Mouse (Mus musculus) thymus, adult 2 months (tissue): Measurements from ENCODE around the gene Vmn1r207-ps. TPM values are rescaled to one million over a fixed set of nuclear protein-coding genes. Genes with fewer than 3 reads are reported as not detected.
"Not testable (repeated sequence)": the region's sequence is repeated elsewhere in the genome, so short reads cannot be mapped to it uniquely, and the experiment has no call there.

ENCODE experiments used
- DNase-seq: peaks from one replicate; pipeline ENCODE4 v3.0.0; 2021
- H3K27ac ChIP-seq: fragments of 200-500 bp; 2 replicates; pipeline ENCODE4 v1.5.1; 2012; ENCODE audit warnings: low read length, control low read depth; ENCODE audit not compliant: control insufficient read depth, insufficient read depth
- H3K27me3 ChIP-seq: fragments of 200-500 bp; 2 replicates; pipeline ENCODE4 v1.6.1; 2012; ENCODE audit warnings: mild to moderate bottlenecking, low read length, moderate library complexity, mixed read lengths; ENCODE audit not compliant: control insufficient read depth, insufficient read depth
- H3K36me3 ChIP-seq: fragments of 200-500 bp; 2 replicates; pipeline ENCODE4 v1.6.1; 2012; ENCODE audit warnings: mild to moderate bottlenecking, low read length, moderate library complexity; ENCODE audit not compliant: control insufficient read depth, insufficient read depth
- H3K4me1 ChIP-seq: fragments of 200-500 bp; replicated peaks from 2 replicates; pipeline ENCODE4 v1.6.1; 2012; ENCODE audit warnings: low read length; ENCODE audit not compliant: control insufficient read depth, insufficient read depth
- H3K4me3 ChIP-seq: fragments of 200-500 bp; 2 replicates; pipeline ENCODE4 v1.5.1; 2012; ENCODE audit warnings: mild to moderate bottlenecking, low read length, control low read depth, moderate library complexity; ENCODE audit not compliant: control insufficient read depth, insufficient read depth
- CTCF ChIP-seq: fragments of 200-500 bp; IDR thresholded peaks from 2 replicates; pipeline ENCODE4 v1.5.1; 2012; ENCODE audit warnings: mild to moderate bottlenecking, control low read depth, low read length, moderate library complexity, borderline replicate concordance; ENCODE audit not compliant: control insufficient read depth, poor library complexity, insufficient read depth; ENCODE audit errors: extremely low read depth
- POLR2A ChIP-seq: fragments of 200-500 bp; IDR thresholded peaks from 2 replicates; pipeline ENCODE4 v1.6.1; 2012; ENCODE audit warnings: mild to moderate bottlenecking, low read length, control low read depth, moderate library complexity; ENCODE audit not compliant: control insufficient read depth, poor library complexity, insufficient read depth; ENCODE audit errors: extremely low read depth
- WGBS: fragments of 180-500 bp; shearing (Covaris S2); methylation state at CpG from one replicate; pipeline ENCODE4 v1.1.7; 2018; 5-methylcytosine and 5-hydroxymethylcytosine counted together
- polyA plus RNA-seq: library from polyadenylated mRNA; depleted of rRNA; stranded (reverse); fragments of >200 nt; gene quantifications from 2 replicates; pipeline ENCODE4 v1.2.3, GENCODE M21; 2012; rRNA removed

Vmn1r207-ps gene
- polyA plus RNA-seq = not detected in 2 replicates

- H3K27ac ChIP-seq, H3K27me3 ChIP-seq, H3K36me3 ChIP-seq, H3K4me3 ChIP-seq, H3K4me1 ChIP-seq, DNase-seq: not testable (repeated sequence)
Observed at GRCm38 (mm10) chr13:22729529-22729928, at the start of gene Vmn1r207-ps. Gene Vmn1r207-ps (minus strand): TSS chr13:22729629.

- H3K27ac ChIP-seq, H3K27me3 ChIP-seq, DNase-seq, H3K4me3 ChIP-seq, H3K36me3 ChIP-seq, H3K4me1 ChIP-seq: not testable (repeated sequence)
- no CpG with 5 or more reads among the region's 7 CpGs for WGBS
Observed at GRCm38 (mm10) chr13:22777300-22777699, 47.9 kb upstream of the Vmn1r207-ps start, which contains the start of gene Vmn1r208. Gene Vmn1r208 (minus strand): TSS chr13:22777400.

DNA sequence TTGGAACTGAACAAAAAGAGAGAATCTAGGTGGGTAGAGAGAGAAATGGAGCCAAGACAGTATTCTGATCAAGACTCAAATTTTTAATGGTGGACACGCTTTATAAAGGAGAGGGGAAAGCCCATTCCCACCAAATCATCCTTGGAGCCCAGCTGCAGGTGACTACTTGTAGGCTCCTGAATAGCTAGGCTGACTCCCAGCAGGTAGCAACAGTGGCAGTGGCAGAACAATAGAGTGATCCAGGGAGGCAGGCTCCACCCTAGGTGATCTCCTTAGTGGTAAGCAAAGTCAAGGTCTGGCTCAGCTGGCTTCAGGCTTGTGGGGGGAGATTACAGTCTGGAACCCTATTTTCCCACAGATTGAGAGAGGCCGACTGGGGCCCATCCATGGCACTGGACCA lies 42.2 kb upstream of the Vmn1r207-ps start:
- H3K4me1 ChIP-seq, H3K4me3 ChIP-seq, H3K27me3 ChIP-seq, DNase-seq, H3K36me3 ChIP-seq, H3K27ac ChIP-seq: not testable (repeated sequence)
- WGBS = 88% methylated on average over 1 of the region's 2 CpGs

- Histone ChIP-seq H3K4me1 (no peaks in the 10 kb centered on the region), H3K4me3 (no peak overlapping the region), H3K36me3 (no peaks in the 10 kb centered on the region), H3K27me3 (no peaks in the 10 kb centered on the region), H3K27ac (no peak overlapping the region)
- DNase-seq = no peak
- TF ChIP-seq POLR2A (no peak), CTCF (no peak)
Observed at GRCm38 (mm10) chr13:22747524-22747923, 18.1 kb upstream of the Vmn1r207-ps start.

DNA sequence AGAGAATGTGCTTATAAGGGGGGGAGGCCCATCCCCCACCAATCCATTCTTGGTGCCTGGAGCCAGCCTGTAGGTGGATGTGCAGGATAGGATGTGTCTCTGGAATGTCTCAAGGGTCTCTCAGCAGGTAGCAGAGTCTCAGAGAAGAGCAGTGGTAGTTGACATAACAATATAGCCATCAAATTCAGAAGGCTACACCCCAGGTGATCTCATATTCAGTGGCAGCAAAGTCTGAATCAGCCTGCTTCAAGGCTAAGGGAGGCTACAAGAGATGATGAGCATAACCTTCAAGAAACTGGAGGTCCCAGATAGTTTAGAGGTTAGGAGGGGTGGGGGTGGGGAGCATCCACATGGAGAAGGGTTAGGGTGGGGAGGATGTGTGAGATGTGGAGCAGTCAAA lies 22.5 kb downstream of the Vmn1r207-ps start:
- H3K4me1 ChIP-seq, H3K27ac ChIP-seq, H3K4me3 ChIP-seq, DNase-seq, H3K36me3 ChIP-seq, H3K27me3 ChIP-seq: not testable (repeated sequence)

- H3K4me1 ChIP-seq, H3K36me3 ChIP-seq, DNase-seq, H3K27me3 ChIP-seq, H3K4me3 ChIP-seq, H3K27ac ChIP-seq: not testable (repeated sequence)
- WGBS = 64% methylated on average over 2 of the region's 2 CpGs
Observed at GRCm38 (mm10) chr13:22702951-22703350, 26.5 kb downstream of the Vmn1r207-ps start.

Other genes starting within 250 kb of the Vmn1r207-ps start
- gene Vmn1r202, start 224.2 kb downstream of the Vmn1r207-ps start, polyA plus RNA-seq = 0.04 TPM in 1 of 2 replicates, not detected in the other
- not detected in 2 replicates for gene Vmn1r203, start 211.5 kb downstream of the Vmn1r207-ps start, polyA plus RNA-seq
- gene Vmn1r204, start 176.4 kb downstream of the Vmn1r207-ps start, polyA plus RNA-seq = not detected in 2 replicates
- not detected in 2 replicates for gene Vmn1r205, start 136.6 kb downstream of the Vmn1r207-ps start, polyA plus RNA-seq
- gene Vmn1r206, start 105.4 kb downstream of the Vmn1r207-ps start, polyA plus RNA-seq = not detected in 2 replicates
- not detected in 2 replicates for gene Vmn1r208, start 47.8 kb upstream of the Vmn1r207-ps start, polyA plus RNA-seq
- not detected in 2 replicates for gene Vmn1r209, start 80.1 kb upstream of the Vmn1r207-ps start, polyA plus RNA-seq
- gene Vmn1r210, start 101.7 kb upstream of the Vmn1r207-ps start, polyA plus RNA-seq = not detected in 2 replicates
- not detected in 2 replicates for gene Vmn1r211, start 127.9 kb upstream of the Vmn1r207-ps start, polyA plus RNA-seq
- not detected in 2 replicates for gene Vmn1r212, start 154.6 kb upstream of the Vmn1r207-ps start, polyA plus RNA-seq